Mouse (Mus musculus) midbrain, embryonic 13.5 days (tissue): ENCODE data around the gene Idi1. TPM values are rescaled to one million over a fixed set of nuclear protein-coding genes. Genes with fewer than 3 reads are reported as not detected.
"Not testable (repeated sequence)": the region's sequence is repeated elsewhere in the genome, so short reads cannot be mapped to it uniquely, and the experiment has no call there.

Experiments used
- ATAC-seq: fragments of 200-750 bp; cut with Nextera tagmentation; 2 replicates; pipeline ENCODE4 v1.8.0; 2017; ENCODE audit warnings: mild to moderate bottlenecking, moderate TSS enrichment, moderate library complexity
- H3K27ac ChIP-seq: fragments of 300-500 bp; sonication (generic); 2 replicates; pipeline ENCODE4 v1.5.1; 2015; ENCODE audit warnings: inconsistent platforms, mild to moderate bottlenecking, moderate library complexity
- H3K27me3 ChIP-seq: fragments of 300-500 bp; sonication (generic); 2 replicates; pipeline ENCODE4 v1.6.1; 2015; ENCODE audit warnings: mild to moderate bottlenecking, inconsistent platforms
- H3K36me3 ChIP-seq: fragments of 300-500 bp; sonication (generic); 2 replicates; pipeline ENCODE4 v1.6.1; 2015; ENCODE audit warnings: mild to moderate bottlenecking, inconsistent platforms
- H3K4me1 ChIP-seq: fragments of 300-500 bp; sonication (generic); replicated peaks from 2 replicates; pipeline ENCODE4 v1.6.1; 2015; ENCODE audit warnings: inconsistent platforms
- H3K4me2 ChIP-seq: fragments of 300-500 bp; sonication (generic); replicated peaks from 2 replicates; pipeline ENCODE4 v1.6.1; 2015; ENCODE audit warnings: moderate library complexity, mild to moderate bottlenecking, inconsistent platforms
- H3K4me3 ChIP-seq: fragments of 300-500 bp; sonication (generic); replicated peaks from 2 replicates; pipeline ENCODE4 v1.5.1; 2015; ENCODE audit warnings: mild to moderate bottlenecking, inconsistent platforms
- H3K9ac ChIP-seq: fragments of 300-500 bp; sonication (generic); replicated peaks from 2 replicates; pipeline ENCODE4 v1.6.1; 2015; ENCODE audit warnings: mild to moderate bottlenecking, inconsistent platforms
- H3K9me3 ChIP-seq: fragments of 300-500 bp; sonication (generic); 2 replicates; pipeline ENCODE4 v1.6.1; 2016; ENCODE audit warnings: mild to moderate bottlenecking, inconsistent platforms
- WGBS: fragments of 180-500 bp; shearing (Covaris S2); methylation state at CpG from one replicate; pipeline ENCODE4 v1.1.7; 2015; 5-methylcytosine and 5-hydroxymethylcytosine counted together
- microRNA-seq: library from miRNA; unstranded; fragments of <30 nt; microRNA quantifications from one replicate; pipeline ENCODE4, GENCODE M21; 2016
- polyA plus RNA-seq: library from polyadenylated mRNA; unstranded; fragments of >200 nt; fragmentation: Nextera tagmentation; extraction: Ambion mirVana; gene quantifications from 2 replicates; pipeline ENCODE4 v1.2.1, GENCODE M21; 2015

Gene Idi1
- polyA plus RNA-seq, 1 experiment from 2014 or later: 98.9 TPM

DNA sequence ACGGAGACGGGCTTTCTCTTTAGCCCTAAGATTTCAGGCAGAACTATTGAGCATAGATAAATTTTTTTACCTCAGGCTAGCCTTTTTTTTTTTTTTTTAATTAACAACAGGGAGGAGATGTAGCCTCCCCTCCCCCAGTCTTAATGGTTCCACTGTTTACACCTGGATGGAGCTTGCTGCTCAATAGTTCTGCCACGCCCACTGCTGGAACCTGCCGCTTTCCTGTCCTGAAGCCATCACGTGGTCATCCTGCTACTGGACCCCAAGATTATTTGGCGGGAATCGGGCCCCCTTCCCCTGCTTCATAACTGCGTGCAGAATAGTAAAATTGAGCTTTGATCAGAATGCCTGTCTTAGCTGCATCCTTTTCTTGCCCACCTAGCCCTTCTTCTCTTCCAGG is 28.6 kb downstream of the Idi1 start:
- not testable (repeated sequence) for H3K36me3 ChIP-seq, H3K4me3 ChIP-seq, H3K9me3 ChIP-seq, H3K27ac ChIP-seq, ATAC-seq, H3K27me3 ChIP-seq, H3K4me2 ChIP-seq, H3K9ac ChIP-seq, H3K4me1 ChIP-seq
- WGBS: 92% methylated on average over 8 of the region's 8 CpGs

DNA sequence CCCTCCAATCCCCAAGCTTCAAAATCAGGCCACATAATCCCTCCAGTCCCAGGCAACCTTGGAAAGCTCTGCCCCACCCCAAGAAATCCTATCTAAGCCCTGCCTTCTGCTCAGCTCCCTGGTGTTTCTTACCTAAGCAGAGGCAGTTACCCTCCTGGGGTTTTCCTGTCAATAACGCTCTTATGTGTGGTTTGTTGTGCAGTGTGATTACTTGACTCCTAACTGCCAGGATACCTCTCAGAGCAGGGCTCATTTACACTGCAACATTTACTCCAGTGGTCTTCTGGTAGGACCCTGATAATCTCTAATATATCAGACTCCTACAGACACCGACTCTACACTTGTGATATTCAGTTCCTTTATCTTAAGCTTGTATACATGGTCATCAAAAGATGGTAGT is 48.2 kb downstream of the Idi1 start:
- H3K27me3 ChIP-seq: no peaks in the 10 kb centered on the region
- no peaks in the 10 kb centered on the region for H3K9me3 ChIP-seq
- no peaks in the 10 kb centered on the region for H3K36me3 ChIP-seq
- no peak overlapping the region for H3K4me3 ChIP-seq
- no peaks in the 10 kb centered on the region for H3K4me1 ChIP-seq
- no peak overlapping the region for H3K27ac ChIP-seq
- 72% methylated on average over 2 of the region's 2 CpGs for WGBS
- no peak overlapping the region for H3K4me2 ChIP-seq
- ATAC-seq: no peak
- no peak overlapping the region for H3K9ac ChIP-seq

DNA sequence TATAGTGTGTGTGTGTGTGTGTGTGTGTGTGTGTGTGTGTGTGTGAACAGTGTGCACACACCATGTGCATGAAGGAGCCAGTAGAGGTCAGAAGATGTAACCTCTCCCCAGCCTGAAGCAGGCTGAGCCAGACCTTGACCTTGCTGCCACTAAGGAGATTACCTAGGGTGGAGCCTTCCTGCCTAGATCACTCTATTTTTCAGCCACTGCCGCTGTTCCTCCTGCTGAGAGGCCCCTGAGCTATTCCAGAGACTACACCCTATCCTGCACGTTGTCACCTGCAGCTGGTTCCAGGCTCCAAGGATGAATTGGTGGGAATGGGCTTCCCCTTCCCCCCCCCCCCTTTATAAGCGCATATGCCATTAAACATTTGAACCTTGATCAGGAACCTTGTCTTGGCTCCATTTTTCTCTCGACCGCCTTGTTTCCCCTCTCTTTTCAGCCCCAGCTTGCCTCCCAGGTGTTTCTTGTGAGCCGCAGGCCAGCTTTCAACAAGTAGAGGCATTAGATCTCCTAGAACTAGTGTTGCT is 52.4 kb downstream of the Idi1 start:
- H3K4me1 ChIP-seq, H3K9ac ChIP-seq, H3K9me3 ChIP-seq, H3K27me3 ChIP-seq, H3K36me3 ChIP-seq, ATAC-seq, H3K27ac ChIP-seq, H3K4me3 ChIP-seq, H3K4me2 ChIP-seq: not testable (repeated sequence)
- 83% methylated on average over 6 of the region's 6 CpGs for WGBS

DNA sequence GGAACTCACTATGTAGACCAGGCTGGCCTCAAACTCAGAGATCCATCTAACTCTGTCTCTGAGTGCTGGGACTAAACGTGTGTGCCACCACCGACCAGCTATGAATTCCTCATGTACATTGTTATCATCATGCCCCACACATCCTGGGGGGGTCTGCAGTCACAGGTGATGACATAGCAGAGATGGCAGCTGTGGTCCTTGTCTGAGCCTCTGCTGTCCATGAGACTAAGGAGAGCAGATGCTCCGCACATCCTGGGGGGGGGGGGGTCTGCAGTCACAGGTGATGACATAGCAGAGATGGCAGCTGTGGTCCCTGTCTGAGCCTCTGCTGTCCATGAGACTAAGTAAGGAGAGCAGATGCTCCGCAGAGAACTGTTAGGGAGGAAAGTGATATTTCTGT is 55.8 kb downstream of the Idi1 start:
- 82% methylated on average over 4 of the region's 4 CpGs for WGBS
- ATAC-seq, H3K27ac ChIP-seq, H3K9ac ChIP-seq, H3K4me3 ChIP-seq, H3K4me2 ChIP-seq, H3K27me3 ChIP-seq, H3K9me3 ChIP-seq, H3K36me3 ChIP-seq, H3K4me1 ChIP-seq: not testable (repeated sequence)

DNA sequence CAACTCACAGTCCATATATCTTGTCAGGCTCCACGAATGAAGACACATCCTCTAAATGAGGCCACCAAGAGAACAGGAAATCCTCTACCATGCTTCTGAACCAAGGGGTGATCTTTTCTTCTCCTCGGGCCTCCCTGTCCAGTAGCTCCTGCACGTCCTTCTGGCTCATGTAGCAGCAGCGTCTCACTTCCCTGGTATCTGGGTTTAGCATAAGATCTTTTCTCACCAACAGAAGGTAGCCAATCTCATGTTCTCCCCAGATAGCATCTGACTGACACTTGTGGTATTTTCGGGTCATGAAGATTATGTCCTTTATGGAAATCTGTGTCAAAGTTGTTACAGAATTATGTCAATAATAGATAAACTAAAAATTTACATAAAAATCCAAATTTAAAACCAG is 56.4 kb downstream of the Idi1 start:
- H3K4me1 ChIP-seq, H3K4me2 ChIP-seq, H3K9ac ChIP-seq, H3K36me3 ChIP-seq, H3K27ac ChIP-seq, H3K4me3 ChIP-seq, H3K27me3 ChIP-seq, ATAC-seq, H3K9me3 ChIP-seq: not testable (repeated sequence)
- WGBS: 62% methylated on average over 1 of the region's 5 CpGs

Small RNA genes within 50 kb of the gene (microRNA-seq; reads per million reads assigned to microRNA genes)
- gene Gm22750: not detected

Other genes starting within 250 kb of the Idi1 start
- 56.6 and 58.0 TPM in 2 replicates for gene Wdr37, start 13.6 kb upstream of the Idi1 start, polyA plus RNA-seq
- gene Gm9745, start 62.7 kb downstream of the Idi1 start, polyA plus RNA-seq: not detected in 2 replicates
- gene Idi2, start 67.4 kb downstream of the Idi1 start, polyA plus RNA-seq: not detected in 2 replicates
- 91.7 and 96.5 TPM in 2 replicates for gene Gtpbp4, start 110.6 kb downstream of the Idi1 start, polyA plus RNA-seq
- 34.1 and 36.1 TPM in 2 replicates for gene Larp4b, start 208.4 kb downstream of the Idi1 start, polyA plus RNA-seq